Mouse (Mus musculus) embryo, embryonic 10.5 days (tissue): ENCODE measurements around the gene Olfr462.
"Not testable (repeated sequence)": the region's sequence is repeated elsewhere in the genome, so short reads cannot be mapped to it uniquely, and the experiment has no call there.

Experiments used
- DNase-seq: peaks from one replicate; pipeline ENCODE4 v3.0.0-alpha.2; 2015; ENCODE audit warnings: low spot score

Olfr462 gene

GRCm38 (mm10) chr11:87892168-87892567 lies at the start of gene Olfr462:
Gene Olfr462, minus strand, starts transcription at chr11:87892268.
- DNase-seq: no peak

GRCm38 (mm10) chr11:87935467-87935866 lies 43.4 kb upstream of the Olfr462 start:
- no peak for DNase-seq

GRCm38 (mm10) chr11:87933731-87934130 lies 41.7 kb upstream of the Olfr462 start:
- DNase-seq: no peak

GRCm38 (mm10) chr11:87930348-87930747 lies 38.3 kb upstream of the Olfr462 start:
- DNase-seq: no peak

GRCm38 (mm10) chr11:87920966-87921365 lies 28.9 kb upstream of the Olfr462 start, which contains the start of gene Olfr464:
Gene Olfr464, minus strand, starts transcription at chr11:87920967.
- DNase-seq: peak; percentile 81

GRCm38 (mm10) chr11:87920301-87920700 lies 28.2 kb upstream of the Olfr462 start:
- DNase-seq: no peak

GRCm38 (mm10) chr11:87916005-87916404 lies 23.9 kb upstream of the Olfr462 start:
- no peak for DNase-seq

- DNase-seq: no peak
Observed at GRCm38 (mm10) chr11:87904331-87904730, 12.3 kb upstream of the Olfr462 start.

GRCm38 (mm10) chr11:87897287-87897686 lies 5.2 kb upstream of the Olfr462 start, which contains the start of gene Olfr463:
Gene Olfr463, minus strand, starts transcription at chr11:87897387.
- DNase-seq: no peak

GRCm38 (mm10) chr11:87884856-87885255 lies 7.2 kb downstream of the Olfr462 start:
- DNase-seq: no peak

- DNase-seq: peak; percentile 54
Observed at GRCm38 (mm10) chr11:87883493-87883892, 8.6 kb downstream of the Olfr462 start.

- no peak for DNase-seq
Observed at GRCm38 (mm10) chr11:87881714-87882113, 10.4 kb downstream of the Olfr462 start.

GRCm38 (mm10) chr11:87879826-87880225 lies 12.2 kb downstream of the Olfr462 start:
- DNase-seq: no peak

GRCm38 (mm10) chr11:87875436-87875835 lies 16.6 kb downstream of the Olfr462 start, which contains the start of gene Epx:
Gene Epx, minus strand, starts transcription at chr11:87875536.
- DNase-seq: no peak

- no peak for DNase-seq
Observed at GRCm38 (mm10) chr11:87871766-87872165, 20.3 kb downstream of the Olfr462 start.

GRCm38 (mm10) chr11:87870096-87870495 lies 22.0 kb downstream of the Olfr462 start:
- peak; percentile 2 for DNase-seq

- DNase-seq: not testable (repeated sequence)
Observed at GRCm38 (mm10) chr11:87866891-87867290, 25.2 kb downstream of the Olfr462 start.

- no peak for DNase-seq
Observed at GRCm38 (mm10) chr11:87862805-87863204, 29.3 kb downstream of the Olfr462 start.

- DNase-seq: no peak
Observed at GRCm38 (mm10) chr11:87860426-87860825, 31.6 kb downstream of the Olfr462 start.

GRCm38 (mm10) chr11:87859273-87859672 lies 32.8 kb downstream of the Olfr462 start:
- no peak for DNase-seq

GRCm38 (mm10) chr11:87854550-87854949 lies 37.5 kb downstream of the Olfr462 start:
- no peak for DNase-seq

- DNase-seq: no peak
Observed at GRCm38 (mm10) chr11:87853597-87853954, 38.5 kb downstream of the Olfr462 start.

- DNase-seq: peak; percentile 97
Observed at GRCm38 (mm10) chr11:87852690-87853596, 39.1 kb downstream of the Olfr462 start, which contains the start of gene Mks1. Gene Mks1, plus strand, starts transcription at chr11:87853215.
